8 mouse cellular contexts compared by ENCODE assay signal in the genomic region with DNA sequence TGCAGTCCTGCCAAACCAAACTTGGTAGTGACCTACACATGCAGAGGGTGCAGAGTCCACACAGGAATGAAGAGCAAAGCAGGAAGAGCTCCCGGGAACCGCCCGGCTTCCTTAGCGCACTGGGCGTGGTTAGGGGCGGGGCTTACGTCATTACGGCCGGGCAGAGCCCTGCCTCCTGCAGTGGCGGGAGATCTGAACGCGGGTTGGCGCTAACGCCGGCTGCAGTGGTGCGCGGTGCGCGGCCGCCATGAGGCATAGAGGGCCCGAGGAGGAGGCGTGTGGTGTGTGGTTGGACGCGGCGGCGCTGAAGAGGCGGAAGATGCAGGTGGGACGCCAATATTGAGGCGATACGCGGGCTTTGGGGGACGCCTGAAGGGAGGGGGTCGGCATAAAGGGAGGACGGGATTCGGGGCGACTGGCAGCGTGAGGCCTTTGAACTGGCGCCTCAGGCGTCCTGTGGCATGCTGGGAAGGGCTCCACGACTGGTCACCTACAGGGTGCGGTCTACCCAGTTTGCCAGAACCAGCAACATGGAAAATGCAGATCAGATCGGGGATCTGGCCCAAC. TPM values are rescaled to one million over a fixed set of nuclear protein-coding genes. Genes with fewer than 3 reads are reported as not detected.
DNase-seq lines count a peak whose midpoint lies in the region; ATAC-seq and TF ChIP-seq lines count a peak whose summit lies in the region.

Aunip (plus strand) TSS at position 155 of the 567 bp plus-strand sequence.

- H3K36me3 ChIP-seq in erythroblast, embryonic 14.5 days (ENCODE audit: control insufficient read depth), result peaks cover 27% of the 10 kb centered on the region
- H3K36me3 ChIP-seq in heart, embryonic 13.5 days, result peaks cover 19% of the 10 kb centered on the region
- no peaks in the 10 kb centered on the region for H3K36me3 ChIP-seq in kidney, postnatal 0 days (ENCODE audit: insufficient read depth, low read length)
- H3K36me3 ChIP-seq in liver, embryonic 13.5 days, result peaks cover 29% of the 10 kb centered on the region
- H3K36me3 ChIP-seq in stomach, embryonic 14.5 days (ENCODE audit: control insufficient read depth, insufficient read depth, low read length), result no peaks in the 10 kb centered on the region

- peak; percentile 88 for ATAC-seq in heart, embryonic 13.5 days (ENCODE audit: extremely low read depth, insufficient number of reproducible peaks, low FRiP score, low TSS enrichment)
- ATAC-seq in kidney, postnatal 0 days (replicated peaks; ENCODE audit: low FRiP score, low read depth), result peak; percentile 93
- peak; percentile 81 for ATAC-seq in liver, embryonic 13.5 days (ENCODE audit: low read depth)
- peak; percentile 94 for ATAC-seq in stomach, embryonic 14.5 days (ENCODE audit: insufficient number of reproducible peaks, insufficient read depth, low FRiP score, low read depth)

- H3K4me2 ChIP-seq in heart, embryonic 13.5 days, result peak within 1 kb of the TSS; percentile 95
- peak within 1 kb of the TSS; percentile 77 for H3K4me2 ChIP-seq in kidney, postnatal 0 days (ENCODE audit: low read length)
- H3K4me2 ChIP-seq in liver, embryonic 13.5 days, result peak within 1 kb of the TSS; percentile 93
- peak within 1 kb of the TSS; percentile 85 for H3K4me2 ChIP-seq in stomach, embryonic 14.5 days (replicated peaks; ENCODE audit: low read depth, low read length)

- no peaks in the 10 kb centered on the region for H3K9me3 ChIP-seq in erythroblast, embryonic 14.5 days (ENCODE audit: control insufficient read depth, low read length)
- no peaks in the 10 kb centered on the region for H3K9me3 ChIP-seq in heart, embryonic 13.5 days
- H3K9me3 ChIP-seq in kidney, postnatal 0 days (replicated peaks; ENCODE audit: low read length), result no peaks in the 10 kb centered on the region
- H3K9me3 ChIP-seq in liver, embryonic 13.5 days (replicated peaks), result no peaks in the 10 kb centered on the region
- no peaks in the 10 kb centered on the region for H3K9me3 ChIP-seq in stomach, embryonic 14.5 days (ENCODE audit: control insufficient read depth, low read depth, low read length)

- peak within 1 kb of the TSS; percentile 61 for H3K27ac ChIP-seq in heart, embryonic 13.5 days (replicated peaks)
- H3K27ac ChIP-seq in kidney, postnatal 0 days, result no peak within 1 kb of the TSS
- H3K27ac ChIP-seq in liver, embryonic 13.5 days, result peak within 1 kb of the TSS; percentile 89
- no peak within 1 kb of the TSS for H3K27ac ChIP-seq in stomach, embryonic 14.5 days (ENCODE audit: low read length)

- peaks cover 67% of the 10 kb centered on the region for H3K4me1 ChIP-seq in erythroblast, embryonic 14.5 days (ENCODE audit: control insufficient read depth)
- H3K4me1 ChIP-seq in heart, embryonic 13.5 days, result peaks cover 46% of the 10 kb centered on the region
- no peaks in the 10 kb centered on the region for H3K4me1 ChIP-seq in kidney, postnatal 0 days (replicated peaks; ENCODE audit: insufficient read depth, low read length)
- H3K4me1 ChIP-seq in liver, embryonic 13.5 days (replicated peaks), result peaks cover 87% of the 10 kb centered on the region
- peaks cover 6% of the 10 kb centered on the region; the same call in 1 of the 2 replicates for H3K4me1 ChIP-seq in stomach, embryonic 14.5 days (ENCODE audit: control insufficient read depth, insufficient read depth, low read length)

- DNase-seq in CD4-positive, CD25-positive, alpha-beta regulatory T cell, adult 2 months (ENCODE audit: low read depth, low spot score), result peak; percentile 93
- DNase-seq in brain, embryonic 18.5 days (ENCODE audit: low read depth, low spot score), result peak; percentile 76
- peak; percentile 97 for DNase-seq in kidney, postnatal 0 days (ENCODE audit: low spot score)
- peak; percentile 78 for DNase-seq in liver, embryonic 13.5 days
- peak; percentile 68 to 70 for DNase-seq in natural killer cell, adult 2 months (ENCODE audit: low spot score in 2 of 2)

- 0 out of 2 replicates have a peak, but pooled peaks have one; percentile 21 for TF ChIP-seq CTCF in kidney, postnatal 0 days (IDR thresholded peaks at IDR 0.05; ENCODE audit: low read depth)

- no peaks in the 10 kb centered on the region for H3K27me3 ChIP-seq in erythroblast, embryonic 14.5 days (ENCODE audit: control insufficient read depth)
- H3K27me3 ChIP-seq in heart, embryonic 13.5 days (replicated peaks), result no peaks in the 10 kb centered on the region
- no peaks in the 10 kb centered on the region for H3K27me3 ChIP-seq in kidney, postnatal 0 days (ENCODE audit: insufficient read depth, low read length)
- no peaks in the 10 kb centered on the region for H3K27me3 ChIP-seq in liver, embryonic 13.5 days
- no peaks in the 10 kb centered on the region for H3K27me3 ChIP-seq in stomach, embryonic 14.5 days (ENCODE audit: control insufficient read depth, insufficient read depth, low read length)

- H3K4me3 ChIP-seq in erythroblast, embryonic 14.5 days (replicated peaks), result peak within 1 kb of the TSS; percentile 83
- H3K4me3 ChIP-seq in heart, embryonic 13.5 days, result peak within 1 kb of the TSS; percentile 75
- H3K4me3 ChIP-seq in kidney, postnatal 0 days (replicated peaks; ENCODE audit: low read depth, low read length), result peak within 1 kb of the TSS; percentile 40
- peak within 1 kb of the TSS; percentile 77 for H3K4me3 ChIP-seq in liver, embryonic 13.5 days (replicated peaks)
- peak within 1 kb of the TSS; percentile 60 for H3K4me3 ChIP-seq in stomach, embryonic 14.5 days (ENCODE audit: low read depth, low read length)

- WGBS in heart, embryonic 13.5 days, result under 1% methylated on average over 42 of the region's 42 CpGs
- WGBS in kidney, postnatal 0 days, result under 1% methylated on average over 42 of the region's 42 CpGs
- WGBS in liver, embryonic 13.5 days (ENCODE audit: insufficient replicate concordance), result under 1% methylated on average over 42 of the region's 42 CpGs
- WGBS in stomach, embryonic 14.5 days, result 1% methylated on average over 42 of the region's 42 CpGs

- peak within 1 kb of the TSS; percentile 85 for H3K9ac ChIP-seq in heart, embryonic 13.5 days
- H3K9ac ChIP-seq in kidney, postnatal 0 days (ENCODE audit: low read depth, low read length), result peak within 1 kb of the TSS; percentile 43; the same call in 1 of the 2 replicates
- peak within 1 kb of the TSS; percentile 85 for H3K9ac ChIP-seq in liver, embryonic 13.5 days
- peak within 1 kb of the TSS; percentile 38; the same call in 1 of the 2 replicates for H3K9ac ChIP-seq in stomach, embryonic 14.5 days (replicated peaks; ENCODE audit: low read depth, low read length)

RNA-seq across cellular contexts. Expression of gene Aunip, which starts in this region (rescaled TPM):
- 0.18 and 0.29 TPM in 2 replicates for polyA plus RNA-seq in erythroblast, embryonic 14.5 days (2012)
- polyA plus RNA-seq in heart, embryonic 13.5 days (2015; fragmentation: Nextera tagmentation; extraction: Ambion mirVana), result 8.5 and 11.2 TPM in 2 replicates
- polyA plus RNA-seq in kidney, postnatal 0 days (2015; fragmentation: Nextera tagmentation; extraction: Ambion mirVana), result 5.2 and 7.0 TPM in 2 replicates
- polyA plus RNA-seq in liver, embryonic 13.5 days (2015; fragmentation: Nextera tagmentation; extraction: Ambion mirVana), result 25.4 and 30.6 TPM in 2 replicates
- polyA plus RNA-seq in stomach, embryonic 14.5 days (2014; fragmentation: Nextera tagmentation; extraction: Ambion mirVana), result 4.6 and 5.4 TPM in 2 replicates

Comparison
In these comparisons a context has a peak if more than half of its experiments do, and no peak if none do; other contexts are left out.
1. H3K27ac ChIP-seq: peak in heart, embryonic 13.5 days (single experiment) and liver, embryonic 13.5 days (single experiment); none in kidney, postnatal 0 days (single experiment) and stomach, embryonic 14.5 days (single experiment).
2. Peak in every context shown above with its lines, with median percentiles within 50 percentile points of each other: DNase-seq, H3K4me3 ChIP-seq, ATAC-seq, H3K4me2 ChIP-seq and H3K9ac ChIP-seq.